Mouse (Mus musculus): ENCODE results near the gene Arfgef2. TPM values are rescaled to one million over a fixed set of nuclear protein-coding genes. Genes with fewer than 3 reads are reported as not detected.
"Not testable (repeated sequence)": the region's sequence is repeated elsewhere in the genome, so short reads cannot be mapped to it uniquely, and the experiment has no call there.

The Arfgef2 gene
- 17.8 TPM in 2 replicates for polyA plus RNA-seq (2012; rRNA removed)

GRCm38 (mm10) chr2:166805250-166806172, at the start of gene Arfgef2:
Arfgef2 (plus strand) TSS chr2:166805588.
- DNase-seq (ENCODE audit: low read depth), result no peak

- DNase-seq (ENCODE audit: low read depth), result no peak
These were observed 47.4 kb upstream of the Arfgef2 start for GRCm38 (mm10) chr2:166757969-166758368.

GRCm38 (mm10) chr2:166764051-166764450, 41.3 kb upstream of the Arfgef2 start:
- no peak for DNase-seq (ENCODE audit: low read depth)

GRCm38 (mm10) chr2:166767591-166767990, 37.8 kb upstream of the Arfgef2 start:
- DNase-seq (ENCODE audit: low read depth), result no peak

- DNase-seq (ENCODE audit: low read depth), result no peak
These were observed 34.0 kb upstream of the Arfgef2 start for GRCm38 (mm10) chr2:166771396-166771795.

GRCm38 (mm10) chr2:166773587-166773986, 31.8 kb upstream of the Arfgef2 start:
- no peak for DNase-seq (ENCODE audit: low read depth)

GRCm38 (mm10) chr2:166774275-166774674, 31.1 kb upstream of the Arfgef2 start:
- DNase-seq (ENCODE audit: low read depth), result no peak

- no peak for DNase-seq (ENCODE audit: low read depth)
These were observed 30.0 kb upstream of the Arfgef2 start for GRCm38 (mm10) chr2:166775357-166775893.

- no peak for DNase-seq (ENCODE audit: low read depth)
These were observed 29.1 kb upstream of the Arfgef2 start for GRCm38 (mm10) chr2:166776272-166776671.

GRCm38 (mm10) chr2:166779956-166780355, 25.4 kb upstream of the Arfgef2 start:
- no peak for DNase-seq (ENCODE audit: low read depth)

GRCm38 (mm10) chr2:166780980-166781578, 24.3 kb upstream of the Arfgef2 start:
- DNase-seq (ENCODE audit: low read depth), result no peak

GRCm38 (mm10) chr2:166784376-166784775, 21.0 kb upstream of the Arfgef2 start:
- no peak for DNase-seq (ENCODE audit: low read depth)

GRCm38 (mm10) chr2:166786353-166787004, 18.9 kb upstream of the Arfgef2 start:
- DNase-seq (ENCODE audit: low read depth), result no peak

GRCm38 (mm10) chr2:166791738-166792137, 13.7 kb upstream of the Arfgef2 start:
- no peak for DNase-seq (ENCODE audit: low read depth)

GRCm38 (mm10) chr2:166792355-166792754, 13.0 kb upstream of the Arfgef2 start, which contains the start of gene Trp53rkb:
Trp53rkb (plus strand) TSS chr2:166792531.
- no peak for DNase-seq (ENCODE audit: low read depth)

- not testable (repeated sequence) for DNase-seq (ENCODE audit: low read depth)
These were observed 11.7 kb upstream of the Arfgef2 start for GRCm38 (mm10) chr2:166793542-166794214.

GRCm38 (mm10) chr2:166799615-166800472, 5.5 kb upstream of the Arfgef2 start:
- no peak for DNase-seq (ENCODE audit: low read depth)

GRCm38 (mm10) chr2:166800473-166800857, 4.9 kb upstream of the Arfgef2 start:
- DNase-seq (ENCODE audit: low read depth), result no peak

GRCm38 (mm10) chr2:166801436-166801835, 4.0 kb upstream of the Arfgef2 start:
- no peak for DNase-seq (ENCODE audit: low read depth)

GRCm38 (mm10) chr2:166803298-166803697, 2.1 kb upstream of the Arfgef2 start:
- no peak for DNase-seq (ENCODE audit: low read depth)

Data from gonadal fat pad, adult 2 months (tissue).